Mouse (Mus musculus) liver, embryonic 14.5 days (tissue): ENCODE results near the gene Cela2a. TPM values are rescaled to one million over a fixed set of nuclear protein-coding genes. Genes with fewer than 3 reads are reported as not detected.
A peak's percentile ranks its signal among the peaks of the same experiment; 100 is the strongest.

Source experiments
- ATAC-seq: fragments of 200-750 bp; cut with Nextera tagmentation; 2 replicates; pipeline ENCODE4 v1.8.0; 2017; ENCODE audit warnings: moderate number of reproducible peaks, mild to moderate bottlenecking, moderate library complexity; ENCODE audit not compliant: insufficient read depth
- DNase-seq, 3 experiments: peaks; one replicate each; pipeline ENCODE4 v3.0.0-alpha.2; 2012 to 2013; ENCODE audit warnings: low read depth in 3 of 3, low spot score in 3 of 3
- H3K27ac ChIP-seq: fragments of 300-500 bp; sonication (generic); 2 replicates; pipeline ENCODE4 v1.5.1; 2014; ENCODE audit warnings: moderate library complexity, mild to moderate bottlenecking, control low read depth, inconsistent platforms
- H3K27me3 ChIP-seq: fragments of 300-500 bp; sonication (generic); 2 replicates; pipeline ENCODE4 v1.6.1; 2014; ENCODE audit warnings: mild to moderate bottlenecking, low read length, moderate library complexity; ENCODE audit not compliant: control insufficient read depth, insufficient read depth
- H3K36me3 ChIP-seq: fragments of 300-500 bp; sonication (generic); replicated peaks from 2 replicates; pipeline ENCODE4 v1.6.1; 2014; ENCODE audit warnings: low read depth; ENCODE audit not compliant: control insufficient read depth, insufficient read depth
- H3K4me1 ChIP-seq, 2 experiments: fragments of 200-500 bp in 1 of 2; fragments of 300-500 bp in 1 of 2; sonication (generic) in 1 of 2; replicated peaks; 2 replicates each; pipeline ENCODE4 v1.6.1; 2012 to 2014; ENCODE audit warnings: antibody characterized with exemption in 1 of 2, inconsistent platforms in 1 of 2, low read length in 1 of 2; ENCODE audit not compliant: control insufficient read depth in 2 of 2, insufficient read depth in 2 of 2
- H3K4me2 ChIP-seq: fragments of 300-500 bp; sonication (generic); 2 replicates; pipeline ENCODE4 v1.6.1; 2014; ENCODE audit warnings: low read depth, mild to moderate bottlenecking, control low read depth, moderate library complexity
- H3K4me3 ChIP-seq, 2 experiments: fragments of 200-500 bp in 1 of 2; fragments of 300-500 bp in 1 of 2; sonication (generic) in 1 of 2; 2 replicates each; pipeline ENCODE4 v1.5.1; 2012 to 2014; ENCODE audit warnings: low read depth in 2 of 2, low read length in 2 of 2, mild to moderate bottlenecking in 2 of 2, control low read depth in 1 of 2, inconsistent platforms in 1 of 2, moderate library complexity in 1 of 2; ENCODE audit not compliant: insufficient read depth in 1 of 2
- H3K9ac ChIP-seq: fragments of 300-500 bp; sonication (generic); replicated peaks from 2 replicates; pipeline ENCODE4 v1.6.1; 2014; ENCODE audit warnings: mild to moderate bottlenecking, control low read depth, moderate library complexity
- H3K9me3 ChIP-seq: fragments of 300-500 bp; sonication (generic); 2 replicates; pipeline ENCODE4 v1.6.1; 2016; ENCODE audit warnings: low read length, mixed read lengths; ENCODE audit not compliant: control insufficient read depth
- CTCF ChIP-seq: IDR thresholded peaks from 2 replicates; pipeline ENCODE4 v1.5.1; 2016; ENCODE audit warnings: antibody characterized with exemption, low read depth, control low read depth
- EP300 ChIP-seq: IDR thresholded peaks from 2 replicates; pipeline ENCODE4 v1.6.1; 2016; ENCODE audit warnings: antibody characterized with exemption, low read depth
- WGBS: fragments of 180-500 bp; shearing (Covaris S2); extraction: QIAGEN DNeasy Blood & Tissue Kit; methylation state at CpG from one replicate; pipeline ENCODE4 v1.1.7; 2014; ENCODE audit not compliant: insufficient replicate concordance; 5-methylcytosine and 5-hydroxymethylcytosine counted together
- polyA plus RNA-seq, 2 experiments: library from polyadenylated mRNA; depleted of rRNA in 1 of 2; stranded (reverse) in 1 of 2; unstranded in 1 of 2; fragments of >200 nt; fragmentation: Nextera tagmentation in 1 of 2; extraction: Ambion mirVana in 1 of 2; gene quantifications; 2 replicates each; pipeline versions ENCODE4 v1.2.1 to v1.2.3; 2012 to 2014

Cela2a gene
- polyA plus RNA-seq, 2 experiments, result not detected

DNA sequence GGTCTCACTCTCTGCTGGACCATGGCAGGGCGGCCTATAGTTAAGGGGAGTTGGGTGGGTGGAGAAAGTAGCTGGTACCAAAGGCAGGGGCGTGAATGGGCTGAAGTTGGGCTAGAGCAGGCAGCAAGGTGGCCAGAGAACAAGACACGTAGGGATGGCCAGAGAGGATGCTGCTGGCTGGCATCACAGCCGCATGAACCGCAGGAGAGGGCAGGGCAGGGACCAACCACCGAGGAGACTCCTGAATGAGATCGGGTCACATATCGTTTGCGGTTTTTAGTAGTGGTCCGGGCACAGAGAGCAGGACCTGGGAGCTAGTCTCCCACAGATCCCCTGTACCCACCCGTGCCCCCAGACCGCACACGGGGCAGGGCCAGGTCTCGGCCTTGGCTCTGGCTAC, 33.4 kb upstream of the Cela2a start:
- no peak for TF ChIP-seq CTCF
- no peak for TF ChIP-seq EP300
- Histone ChIP-seq H3K36me3 (peaks cover 10% of the 10 kb centered on the region), H3K4me2 (no peak overlapping the region), H3K9me3 (no peaks in the 10 kb centered on the region), H3K9ac (no peak overlapping the region), H3K27ac (no peak overlapping the region), H3K4me1 (no peaks in the 10 kb centered on the region), H3K4me3 (no peak overlapping the region), H3K27me3 (no peaks in the 10 kb centered on the region)
- DNase-seq (no peak), ATAC-seq (no peak)
- WGBS, result 90% methylated on average over 14 of the region's 14 CpGs

DNA sequence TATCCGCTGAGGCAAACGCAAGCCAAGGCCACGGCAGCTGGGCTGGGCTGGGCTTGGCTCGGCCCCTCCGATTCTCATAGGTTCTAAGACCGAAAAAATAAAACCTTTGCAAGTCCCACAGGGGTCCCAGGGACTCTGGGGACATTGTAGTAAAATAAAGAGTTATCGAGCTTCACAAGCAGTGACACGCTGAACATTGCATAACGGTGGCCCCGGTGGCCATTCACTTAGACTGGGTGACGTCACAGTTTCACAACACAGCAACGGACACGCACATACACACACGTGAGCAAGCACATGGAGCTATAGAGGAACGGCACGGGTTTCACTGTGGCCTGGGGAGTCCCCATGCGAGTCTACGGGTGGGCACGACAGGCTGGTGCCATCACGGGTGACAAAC, 32.5 kb upstream of the Cela2a start:
- TF ChIP-seq EP300 (no peak), CTCF (no peak)
- peaks cover 10% of the 10 kb centered on the region for H3K36me3 ChIP-seq
- no peaks in the 10 kb centered on the region for H3K4me1 ChIP-seq
- H3K4me3 ChIP-seq, result no peak overlapping the region
- no peaks in the 10 kb centered on the region for H3K9me3 ChIP-seq
- DNase-seq (no peak), ATAC-seq (no peak)
- WGBS, result 84% methylated on average over 20 of the region's 20 CpGs
- no peak overlapping the region for H3K4me2 ChIP-seq
- H3K27me3 ChIP-seq, result no peaks in the 10 kb centered on the region
- no peak overlapping the region for H3K27ac ChIP-seq
- no peak overlapping the region for H3K9ac ChIP-seq

- peak; percentile 31 for ATAC-seq
- Histone ChIP-seq H3K27me3 (no peaks in the 10 kb centered on the region), H3K4me1 (no peaks in the 10 kb centered on the region), H3K9me3 (no peaks in the 10 kb centered on the region), H3K4me2 (no peak overlapping the region), H3K4me3 (no peak overlapping the region), H3K27ac (no peak overlapping the region), H3K9ac (no peak overlapping the region), H3K36me3 (peaks cover 10% of the 10 kb centered on the region)
- no peak for TF ChIP-seq EP300
- peak; percentile 99 for TF ChIP-seq CTCF
- peak in 2 of 3 experiments; percentile 33 to 35 for DNase-seq
- WGBS, result 17% methylated on average over 10 of the region's 10 CpGs
Observed at GRCm38 (mm10) chr4:141857422-141857930, 31.5 kb upstream of the Cela2a start.

GRCm38 (mm10) chr4:141853437-141853836, 27.5 kb upstream of the Cela2a start:
- no peak for DNase-seq
- H3K9me3 ChIP-seq, result no peaks in the 10 kb centered on the region
- H3K4me2 ChIP-seq, result no peak overlapping the region
- TF ChIP-seq CTCF (peak; percentile 90), EP300 (no peak)
- WGBS, result 49% methylated on average over 9 of the region's 9 CpGs
- no peak overlapping the region for H3K27ac ChIP-seq
- H3K36me3 ChIP-seq, result no peaks in the 10 kb centered on the region
- no peaks in the 10 kb centered on the region for H3K27me3 ChIP-seq
- H3K4me1 ChIP-seq, result no peaks in the 10 kb centered on the region
- no peak for ATAC-seq
- H3K9ac ChIP-seq, result no peak overlapping the region
- no peak overlapping the region for H3K4me3 ChIP-seq

GRCm38 (mm10) chr4:141845999-141846398, 20.0 kb upstream of the Cela2a start, which contains the start of gene Ctrc:
Ctrc (minus strand) TSS chr4:141846359.
- 62% methylated on average over 6 of the region's 6 CpGs for WGBS
- Histone ChIP-seq H3K9ac (no peak within 1 kb of the TSS), H3K4me1 (no peaks in the 10 kb centered on the region), H3K9me3 (no peaks in the 10 kb centered on the region), H3K27me3 (no peaks in the 10 kb centered on the region), H3K4me3 (no peak within 1 kb of the TSS), H3K27ac (no peak within 1 kb of the TSS), H3K36me3 (no peaks in the 10 kb centered on the region), H3K4me2 (no peak within 1 kb of the TSS)
- ATAC-seq (no peak), DNase-seq (no peak)
- TF ChIP-seq CTCF (no peak), EP300 (no peak)
